Mouse (Mus musculus) stomach, postnatal 0 days (tissue): ENCODE measurements at regions not wholly inside any gene's neighbourhood (a gene's known extent, or its start where the extent isn't known, plus 50 kb on each side); places are given as distances from the start of the nearest gene placed in this dataset.

Source experiments
- ATAC-seq: fragments of 200-750 bp; cut with Nextera tagmentation; 2 replicates; pipeline ENCODE4 v1.8.0; 2017; ENCODE audit not compliant: low FRiP score, low TSS enrichment
- DNase-seq: peaks from one replicate; pipeline ENCODE4 v3.0.0-alpha.2; 2016; ENCODE audit warnings: low spot score
- H3K27ac ChIP-seq: fragments of 300-500 bp; sonication (generic); replicated peaks from 2 replicates; pipeline ENCODE4 v1.5.1; 2014; ENCODE audit warnings: mild to moderate bottlenecking, control low read depth
- H3K27me3 ChIP-seq: fragments of 300-500 bp; sonication (generic); 2 replicates; pipeline ENCODE4 v1.6.1; 2014; ENCODE audit warnings: low read length; ENCODE audit not compliant: control insufficient read depth, insufficient read depth
- H3K36me3 ChIP-seq: fragments of 300-500 bp; sonication (generic); 2 replicates; pipeline ENCODE4 v1.6.1; 2014; ENCODE audit warnings: low read length, mixed read lengths; ENCODE audit not compliant: control insufficient read depth, insufficient read depth
- H3K4me1 ChIP-seq: fragments of 300-500 bp; sonication (generic); replicated peaks from 2 replicates; pipeline ENCODE4 v1.6.1; 2014; ENCODE audit warnings: antibody characterized with exemption; ENCODE audit not compliant: control insufficient read depth, insufficient read depth
- H3K4me2 ChIP-seq: fragments of 300-500 bp; sonication (generic); replicated peaks from 2 replicates; pipeline ENCODE4 v1.6.1; 2014; ENCODE audit warnings: low read depth, mild to moderate bottlenecking, control low read depth, moderate library complexity
- H3K4me3 ChIP-seq: fragments of 300-500 bp; sonication (generic); 2 replicates; pipeline ENCODE4 v1.5.1; 2014; ENCODE audit warnings: low read depth, low read length, control low read depth
- H3K9ac ChIP-seq: fragments of 300-500 bp; sonication (generic); 2 replicates; pipeline ENCODE4 v1.6.1; 2014; ENCODE audit warnings: mild to moderate bottlenecking, low read length, control low read depth, mixed read lengths
- H3K9me3 ChIP-seq: fragments of 300-500 bp; sonication (generic); 2 replicates; pipeline ENCODE4 v1.6.1; 2016; ENCODE audit warnings: low read length; ENCODE audit not compliant: control insufficient read depth
- CTCF ChIP-seq: IDR thresholded peaks from 2 replicates; pipeline ENCODE4 v1.5.1; 2016; ENCODE audit warnings: antibody characterized with exemption, low read depth, mild to moderate bottlenecking, moderate library complexity
- EP300 ChIP-seq: optimal IDR thresholded peaks from 2 replicates; pipeline ENCODE3; 2016; ENCODE audit warnings: antibody characterized with exemption
- WGBS: fragments of 180-500 bp; shearing (Covaris S2); extraction: QIAGEN DNeasy Blood & Tissue Kit; methylation state at CpG from one replicate; pipeline ENCODE4 v1.1.7; 2014; 5-methylcytosine and 5-hydroxymethylcytosine counted together

DNA sequence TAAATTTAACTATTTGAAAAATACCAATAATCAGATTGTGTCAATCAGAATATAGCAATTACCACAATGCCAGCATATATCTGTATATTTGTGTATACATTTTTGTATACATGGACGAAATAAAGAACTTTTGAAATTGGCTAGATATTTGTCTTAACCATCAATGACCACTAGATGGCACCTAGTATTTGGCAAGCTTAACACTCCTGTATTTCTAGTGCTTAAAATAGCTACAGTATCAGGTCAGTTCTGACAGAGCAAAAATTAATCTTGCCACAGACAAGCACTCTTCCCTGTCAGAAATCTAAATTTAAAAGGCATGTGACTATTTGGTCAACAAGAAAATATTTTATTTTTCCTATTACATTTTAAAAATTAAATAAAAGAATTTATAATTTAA is 169.2 kb downstream of the Ppp1r3a start:
- Histone ChIP-seq H3K9ac (no peak overlapping the region), H3K27me3 (no peaks in the 10 kb centered on the region), H3K36me3 (no peaks in the 10 kb centered on the region), H3K4me3 (no peak overlapping the region), H3K9me3 (no peaks in the 10 kb centered on the region), H3K4me2 (no peak overlapping the region), H3K4me1 (no peaks in the 10 kb centered on the region), H3K27ac (no peak overlapping the region)
- TF ChIP-seq CTCF: peak; percentile 79
- TF ChIP-seq EP300: no peak
- DNase-seq (no peak), ATAC-seq (no peak)
- 14% methylated on average over 1 of the region's 1 CpGs for WGBS

DNA sequence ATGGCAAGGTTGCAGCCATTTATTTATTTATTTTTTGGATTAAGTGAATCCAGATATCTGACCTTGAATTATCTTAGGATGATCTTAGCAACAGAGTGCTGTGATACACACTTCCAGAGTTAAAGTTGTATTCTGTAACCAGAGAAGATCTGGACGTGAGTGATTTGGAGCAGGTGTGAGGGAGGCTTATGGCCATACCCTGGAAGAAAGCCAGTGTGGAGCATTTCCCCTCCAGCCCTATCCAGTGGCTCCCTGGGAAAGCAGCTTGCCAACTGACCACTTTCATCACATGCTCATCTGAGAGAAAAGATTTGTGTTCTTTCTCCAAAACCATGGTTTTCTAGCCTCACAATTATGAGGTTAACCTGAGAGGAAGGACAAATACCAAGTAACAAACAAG is 171.2 kb downstream of the Ppp1r3a start:
- Histone ChIP-seq H3K27me3 (no peaks in the 10 kb centered on the region), H3K9ac (no peak overlapping the region), H3K4me2 (no peak overlapping the region), H3K4me1 (no peaks in the 10 kb centered on the region), H3K36me3 (no peaks in the 10 kb centered on the region), H3K9me3 (no peaks in the 10 kb centered on the region), H3K4me3 (no peak overlapping the region), H3K27ac (no peak overlapping the region)
- TF ChIP-seq CTCF: no peak
- no peak for TF ChIP-seq EP300
- DNase-seq (no peak), ATAC-seq (no peak)
- 32% methylated on average over 1 of the region's 1 CpGs for WGBS

DNA sequence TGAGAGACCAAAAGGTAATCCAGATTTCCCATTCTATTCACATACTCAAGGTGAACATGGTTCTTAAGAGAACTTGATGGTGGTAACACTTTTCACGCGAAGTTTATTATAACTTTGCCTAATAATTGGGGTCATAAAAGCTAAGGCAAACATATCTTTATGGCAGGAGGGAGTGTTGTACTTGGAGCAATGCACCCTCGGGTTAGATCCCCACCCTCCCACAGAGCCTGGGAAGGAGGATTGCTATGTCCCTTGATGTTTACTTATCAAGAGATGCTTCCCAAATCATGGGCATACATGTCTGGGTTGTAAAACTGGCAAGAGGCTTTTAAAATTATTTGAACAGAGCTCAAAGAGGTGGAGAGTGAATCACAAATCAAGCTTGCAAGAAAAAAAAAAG is 180.5 kb downstream of the Ppp1r3a start:
- TF ChIP-seq EP300 (no peak), CTCF (no peak)
- H3K4me3 ChIP-seq: no peak overlapping the region
- 57% methylated on average over 3 of the region's 3 CpGs for WGBS
- H3K27me3 ChIP-seq: no peaks in the 10 kb centered on the region
- no peaks in the 10 kb centered on the region for H3K9me3 ChIP-seq
- no peak overlapping the region for H3K9ac ChIP-seq
- ATAC-seq (no peak), DNase-seq (no peak)
- H3K4me1 ChIP-seq: no peaks in the 10 kb centered on the region
- no peak overlapping the region for H3K27ac ChIP-seq
- H3K4me2 ChIP-seq: no peak overlapping the region
- no peaks in the 10 kb centered on the region for H3K36me3 ChIP-seq

DNA sequence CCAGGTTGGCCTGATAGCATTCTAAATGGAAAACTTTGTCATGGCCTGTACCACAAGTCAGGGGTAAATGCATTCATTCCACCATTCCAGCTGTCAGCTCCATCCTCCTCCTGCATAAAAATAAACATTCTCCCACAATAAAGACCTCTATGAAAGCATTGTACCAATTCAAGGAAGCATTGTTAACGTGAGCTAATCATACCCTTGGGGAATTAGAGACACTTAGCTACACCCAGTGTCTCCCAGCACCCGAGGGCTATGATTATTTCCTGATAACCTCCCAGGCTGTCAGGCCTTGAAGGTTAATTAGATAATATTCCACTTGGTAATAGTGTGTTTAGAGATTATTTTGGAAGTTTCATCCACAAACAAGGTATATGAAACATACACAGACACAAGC is 182.1 kb downstream of the Ppp1r3a start:
- Histone ChIP-seq H3K9ac (no peak overlapping the region), H3K4me1 (no peaks in the 10 kb centered on the region), H3K27me3 (no peaks in the 10 kb centered on the region), H3K9me3 (no peaks in the 10 kb centered on the region), H3K4me3 (no peak overlapping the region), H3K4me2 (no peak overlapping the region), H3K27ac (no peak overlapping the region), H3K36me3 (no peaks in the 10 kb centered on the region)
- WGBS: 28% methylated on average over 2 of the region's 2 CpGs
- TF ChIP-seq EP300 (no peak), CTCF (no peak)
- DNase-seq: no peak
- ATAC-seq: no peak

DNA sequence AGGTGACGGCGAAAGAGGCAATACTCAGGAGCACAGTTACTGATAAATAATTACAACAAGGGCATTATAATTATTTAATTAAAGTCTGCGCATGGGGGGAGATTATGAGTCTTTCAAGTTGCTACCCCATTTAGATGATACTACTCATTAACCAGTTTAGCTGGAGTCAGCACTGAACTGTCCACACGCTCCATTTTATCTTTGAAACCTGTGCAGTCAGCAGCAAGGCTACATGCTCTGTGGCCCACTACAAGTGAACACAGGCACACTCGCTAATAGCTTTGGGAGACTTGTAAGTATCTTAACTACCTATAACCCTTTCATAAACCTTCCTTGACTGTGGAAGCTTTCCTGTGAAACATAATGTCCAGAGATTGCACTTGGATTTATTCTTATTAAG is 214.7 kb downstream of the Ppp1r3a start:
- 91% methylated on average over 5 of the region's 5 CpGs for WGBS
- Histone ChIP-seq H3K4me2 (no peak overlapping the region), H3K27me3 (no peaks in the 10 kb centered on the region), H3K27ac (no peak overlapping the region), H3K9ac (no peak overlapping the region), H3K9me3 (no peaks in the 10 kb centered on the region), H3K4me3 (no peak overlapping the region), H3K36me3 (no peaks in the 10 kb centered on the region), H3K4me1 (no peaks in the 10 kb centered on the region)
- DNase-seq: no peak
- ATAC-seq: no peak
- TF ChIP-seq CTCF: no peak
- no peak for TF ChIP-seq EP300

DNA sequence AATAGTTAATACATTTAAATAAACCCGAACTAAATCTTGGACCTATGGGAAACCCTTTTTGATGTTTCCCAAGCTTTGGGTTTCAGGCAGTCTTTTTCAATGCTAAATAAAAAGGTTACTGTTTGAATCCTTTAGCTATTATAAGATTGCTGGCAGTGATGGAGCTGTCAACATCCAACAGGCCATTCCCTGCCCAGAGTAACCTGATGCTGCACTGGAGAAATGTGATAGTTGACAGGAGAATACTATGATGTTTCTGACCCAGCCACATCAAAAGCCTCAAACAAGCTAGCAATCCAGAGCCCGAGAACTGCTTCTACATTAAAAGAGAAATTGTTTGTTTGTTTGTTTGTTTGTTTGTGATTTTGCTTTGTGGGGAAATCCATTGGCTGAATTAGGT is 226.0 kb downstream of the Ppp1r3a start:
- no peaks in the 10 kb centered on the region for H3K4me1 ChIP-seq
- H3K27me3 ChIP-seq: no peaks in the 10 kb centered on the region
- H3K4me2 ChIP-seq: no peak overlapping the region
- no peak for DNase-seq
- H3K36me3 ChIP-seq: no peaks in the 10 kb centered on the region
- ATAC-seq: no peak
- no peaks in the 10 kb centered on the region for H3K9me3 ChIP-seq
- 68% methylated on average over 2 of the region's 2 CpGs for WGBS
- H3K27ac ChIP-seq: no peak overlapping the region
- no peak overlapping the region for H3K9ac ChIP-seq
- H3K4me3 ChIP-seq: no peak overlapping the region
- TF ChIP-seq CTCF (no peak), EP300 (no peak)
